Mouse (Mus musculus): Measurements from ENCODE around the gene Plcb3. TPM values are rescaled to one million over a fixed set of nuclear protein-coding genes. Genes with fewer than 3 reads are reported as not detected.

Plcb3 gene
- total RNA-seq, 2 experiments from 2014 or later = 12.1 to 17.3 TPM

- DNase-seq = no peak
These were observed 36.9 kb downstream of the Plcb3 start for GRCm38 (mm10) chr19:6939106-6940002.

- DNase-seq = no peak
These were observed 38.5 kb downstream of the Plcb3 start for GRCm38 (mm10) chr19:6937541-6938465.

GRCm38 (mm10) chr19:6936299-6936698 lies 40.0 kb downstream of the Plcb3 start:
- no peak for DNase-seq

- no peak for DNase-seq
These were observed 41.9 kb downstream of the Plcb3 start, which contains the start of gene Kcnk4 for GRCm38 (mm10) chr19:6934195-6934977. Gene Kcnk4, minus strand, starts transcription at chr19:6934515.

- DNase-seq = no peak
These were observed 42.7 kb downstream of the Plcb3 start for GRCm38 (mm10) chr19:6933436-6934194.

GRCm38 (mm10) chr19:6933102-6933435 lies 43.2 kb downstream of the Plcb3 start:
- DNase-seq = no peak

- no peak for DNase-seq
These were observed 44.3 kb downstream of the Plcb3 start for GRCm38 (mm10) chr19:6932018-6932417.

- no peak for DNase-seq
These were observed 45.3 kb downstream of the Plcb3 start for GRCm38 (mm10) chr19:6931002-6931401.

- DNase-seq = no peak
These were observed 48.2 kb downstream of the Plcb3 start for GRCm38 (mm10) chr19:6928080-6928479.

GRCm38 (mm10) chr19:6926559-6927255 lies 49.6 kb downstream of the Plcb3 start:
- no peak for DNase-seq

GRCm38 (mm10) chr19:6925611-6926329 lies 50.5 kb downstream of the Plcb3 start:
- DNase-seq = no peak

GRCm38 (mm10) chr19:6925307-6925573 lies 51.0 kb downstream of the Plcb3 start, which contains the start of gene Catsperz:
Gene Catsperz, minus strand, starts transcription at chr19:6925380.
- DNase-seq = no peak

- peak; percentile 87 for DNase-seq
These were observed 51.6 kb downstream of the Plcb3 start for GRCm38 (mm10) chr19:6924461-6925306.

- DNase-seq = no peak
These were observed 53.2 kb downstream of the Plcb3 start for GRCm38 (mm10) chr19:6922901-6923735.

GRCm38 (mm10) chr19:6921647-6922567 lies 54.4 kb downstream of the Plcb3 start, which contains the start of gene Esrra:
Gene Esrra, minus strand, starts transcription at chr19:6921813.
- DNase-seq = peak; percentile 100

- DNase-seq = peak; percentile 50
These were observed 55.3 kb downstream of the Plcb3 start for GRCm38 (mm10) chr19:6920741-6921636.

Measured in gastrocnemius, postnatal 10 days (tissue).